Mouse (Mus musculus) liver, postnatal 0 days (tissue): ENCODE measurements around the gene Slc6a6. TPM values are rescaled to one million over a fixed set of nuclear protein-coding genes. Genes with fewer than 3 reads are reported as not detected.

Source experiments
- ATAC-seq: fragments of 200-750 bp; cut with Nextera tagmentation; 2 replicates; pipeline ENCODE4 v1.8.0; 2017; ENCODE audit warnings: mild to moderate bottlenecking, moderate library complexity
- DNase-seq: peaks from one replicate; pipeline ENCODE4 v3.0.0-alpha.2; 2016
- H3K27ac ChIP-seq: fragments of 300-500 bp; sonication (generic); 2 replicates; pipeline ENCODE4 v1.5.1; 2014; ENCODE audit warnings: antibody characterized with exemption, moderate library complexity, mild to moderate bottlenecking, low read depth
- H3K27me3 ChIP-seq: fragments of 300-500 bp; sonication (generic); 2 replicates; pipeline ENCODE4 v1.6.1; 2014; ENCODE audit warnings: low read length, control low read depth, mixed read lengths; ENCODE audit not compliant: insufficient read depth
- H3K36me3 ChIP-seq: fragments of 300-500 bp; sonication (generic); replicated peaks from 2 replicates; pipeline ENCODE4 v1.6.1; 2014; ENCODE audit warnings: mild to moderate bottlenecking, control low read depth, low read length, moderate library complexity, mixed read lengths; ENCODE audit not compliant: insufficient read depth
- H3K4me1 ChIP-seq: fragments of 300-500 bp; sonication (generic); 2 replicates; pipeline ENCODE4 v1.6.1; 2014; ENCODE audit warnings: antibody characterized with exemption, mild to moderate bottlenecking, control low read depth; ENCODE audit not compliant: insufficient read depth
- H3K4me2 ChIP-seq: fragments of 300-500 bp; sonication (generic); 2 replicates; pipeline ENCODE4 v1.6.1; 2014; ENCODE audit warnings: low read depth, mild to moderate bottlenecking, low read length, moderate library complexity, mixed read lengths
- H3K4me3 ChIP-seq: fragments of 300-500 bp; sonication (generic); 2 replicates; pipeline ENCODE4 v1.5.1; 2014; ENCODE audit warnings: low read depth, low read length
- H3K9ac ChIP-seq: fragments of 300-500 bp; sonication (generic); replicated peaks from 2 replicates; pipeline ENCODE4 v1.6.1; 2014; ENCODE audit warnings: mild to moderate bottlenecking, moderate library complexity
- H3K9me3 ChIP-seq: fragments of 300-500 bp; sonication (generic); 2 replicates; pipeline ENCODE4 v1.6.1; 2016; ENCODE audit warnings: mild to moderate bottlenecking, control low read depth, low read length, mixed read lengths
- CTCF ChIP-seq: sonication (generic); IDR thresholded peaks from 2 replicates; pipeline ENCODE4 v1.5.1; 2016; ENCODE audit warnings: antibody characterized with exemption, low read depth
- EP300 ChIP-seq: IDR thresholded peaks from 2 replicates; pipeline ENCODE4 v1.6.1; 2016; ENCODE audit warnings: antibody characterized with exemption, low read depth, mild to moderate bottlenecking
- WGBS: fragments of 180-500 bp; shearing (Covaris S2); extraction: QIAGEN DNeasy Blood & Tissue Kit; methylation state at CpG from one replicate; pipeline ENCODE4 v1.1.7; 2014; ENCODE audit not compliant: insufficient replicate concordance; 5-methylcytosine and 5-hydroxymethylcytosine counted together
- polyA plus RNA-seq: library from polyadenylated mRNA; unstranded; fragments of >200 nt; fragmentation: Nextera tagmentation; extraction: Ambion mirVana; gene quantifications from 2 replicates; pipeline ENCODE4 v1.2.1, GENCODE M21; 2015

Slc6a6 gene
- polyA plus RNA-seq, 1 experiment from 2014 or later: 34.4 TPM

DNA sequence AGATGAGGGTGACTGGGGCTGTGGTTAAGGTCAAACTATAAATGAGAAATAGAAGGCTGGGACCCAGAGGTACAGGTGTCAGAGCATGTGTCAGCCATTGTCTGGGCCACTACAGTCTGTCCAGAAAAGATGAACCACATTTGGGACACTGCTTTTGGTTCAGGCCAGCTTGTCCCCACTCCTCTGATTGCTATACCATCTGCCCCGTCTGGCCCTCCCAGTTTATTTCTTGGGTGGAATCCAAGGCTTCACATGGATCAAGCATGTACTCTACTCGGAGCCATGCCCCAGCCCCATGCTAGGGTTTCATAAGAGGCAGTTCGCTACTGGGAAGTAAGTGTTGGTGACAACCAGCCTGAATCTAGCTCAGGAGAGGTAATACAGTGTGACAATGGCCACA, 61.4 kb downstream of the Slc6a6 start:
- Histone ChIP-seq H3K36me3 (peaks cover 63% of the 10 kb centered on the region), H3K4me1 (no peaks in the 10 kb centered on the region), H3K27me3 (no peaks in the 10 kb centered on the region), H3K27ac (no peak overlapping the region), H3K9me3 (no peaks in the 10 kb centered on the region), H3K4me3 (no peak overlapping the region), H3K9ac (no peak overlapping the region), H3K4me2 (no peak overlapping the region)
- WGBS: 75% methylated on average over 3 of the region's 3 CpGs
- TF ChIP-seq CTCF (no peak), EP300 (no peak)
- ATAC-seq: no peak
- DNase-seq: no peak

GRCm38 (mm10) chr6:91745947-91746582, 62.2 kb downstream of the Slc6a6 start:
- no peak for ATAC-seq
- 84% methylated on average over 7 of the region's 7 CpGs for WGBS
- Histone ChIP-seq H3K9ac (no peak overlapping the region), H3K36me3 (peaks cover 69% of the 10 kb centered on the region), H3K4me2 (no peak overlapping the region), H3K9me3 (no peaks in the 10 kb centered on the region), H3K4me1 (no peaks in the 10 kb centered on the region), H3K27ac (no peak overlapping the region), H3K4me3 (no peak overlapping the region), H3K27me3 (no peaks in the 10 kb centered on the region)
- TF ChIP-seq EP300 (no peak), CTCF (no peak)
- no peak for DNase-seq

DNA sequence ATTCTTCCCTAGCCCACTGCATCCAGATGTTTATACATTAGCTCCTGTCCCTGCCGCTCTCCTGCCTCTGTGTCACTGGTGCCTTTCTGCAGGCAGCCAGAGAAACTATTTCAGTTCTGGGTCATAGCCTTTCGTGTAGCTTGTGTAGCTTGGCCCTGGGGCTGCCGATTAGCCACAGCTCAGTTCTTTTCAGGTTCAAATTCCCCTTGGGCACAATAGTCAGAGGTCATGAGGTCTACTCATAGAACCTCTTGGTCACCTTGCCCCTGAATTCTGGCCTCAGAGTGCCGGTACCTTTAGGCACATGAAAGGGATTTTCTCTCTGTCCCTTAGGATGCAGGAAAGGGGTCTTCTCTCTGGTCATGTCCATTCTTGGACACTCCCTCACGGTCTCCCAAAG, 62.9 kb downstream of the Slc6a6 start:
- no peaks in the 10 kb centered on the region for H3K9me3 ChIP-seq
- TF ChIP-seq CTCF: no peak
- TF ChIP-seq EP300: no peak
- no peak overlapping the region for H3K4me3 ChIP-seq
- DNase-seq (no peak), ATAC-seq (no peak)
- H3K9ac ChIP-seq: no peak overlapping the region
- no peak overlapping the region for H3K4me2 ChIP-seq
- peaks cover 67% of the 10 kb centered on the region for H3K36me3 ChIP-seq
- H3K27ac ChIP-seq: no peak overlapping the region
- no peaks in the 10 kb centered on the region for H3K27me3 ChIP-seq
- H3K4me1 ChIP-seq: no peaks in the 10 kb centered on the region
- 80% methylated on average over 5 of the region's 5 CpGs for WGBS

DNA sequence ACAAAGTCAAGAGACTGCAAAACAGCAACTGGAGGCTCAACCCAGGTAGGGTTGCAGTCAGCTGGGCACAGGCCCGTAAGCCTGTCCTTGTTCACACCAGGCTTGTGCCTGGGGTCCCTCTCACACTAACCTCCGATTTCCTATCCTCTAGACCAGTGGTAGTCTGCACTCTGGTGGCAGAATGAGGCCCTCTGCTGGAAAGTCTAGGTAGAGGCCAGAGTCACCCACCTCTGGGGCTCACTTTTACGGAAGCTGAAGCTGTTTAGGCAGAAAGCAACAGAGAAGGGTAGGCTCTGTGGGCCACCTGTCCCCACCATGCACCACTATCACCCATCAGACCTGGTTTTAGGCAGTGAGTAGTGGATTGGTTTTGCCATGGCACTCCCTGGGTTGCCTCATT, 67.1 kb downstream of the Slc6a6 start:
- Histone ChIP-seq H3K4me3 (no peak overlapping the region), H3K9ac (no peak overlapping the region), H3K36me3 (peaks cover 62% of the 10 kb centered on the region), H3K27me3 (no peaks in the 10 kb centered on the region), H3K9me3 (no peaks in the 10 kb centered on the region), H3K27ac (no peak overlapping the region), H3K4me1 (0 out of 2 replicates have a peak, but pooled peaks cover 2% of the 10 kb centered on the region), H3K4me2 (no peak overlapping the region)
- DNase-seq: no peak
- ATAC-seq: no peak
- WGBS: 71% methylated on average over 3 of the region's 3 CpGs
- TF ChIP-seq EP300 (no peak), CTCF (peak; percentile 52)

GRCm38 (mm10) chr6:91752884-91753283, 69.0 kb downstream of the Slc6a6 start:
- Histone ChIP-seq H3K4me3 (no peak overlapping the region), H3K4me2 (no peak overlapping the region), H3K9ac (no peak overlapping the region), H3K4me1 (0 out of 2 replicates have a peak, but pooled peaks cover 2% of the 10 kb centered on the region), H3K36me3 (peaks cover 65% of the 10 kb centered on the region), H3K27ac (0 out of 2 replicates have a peak overlapping the region, but pooled peaks have one; percentile 34), H3K27me3 (no peaks in the 10 kb centered on the region), H3K9me3 (no peaks in the 10 kb centered on the region)
- no peak for TF ChIP-seq CTCF
- peak; percentile 45; the same call in 1 of the 2 replicates for TF ChIP-seq EP300
- DNase-seq (peak; percentile 38), ATAC-seq (peak; percentile 43)
- 63% methylated on average over 8 of the region's 8 CpGs for WGBS

DNA sequence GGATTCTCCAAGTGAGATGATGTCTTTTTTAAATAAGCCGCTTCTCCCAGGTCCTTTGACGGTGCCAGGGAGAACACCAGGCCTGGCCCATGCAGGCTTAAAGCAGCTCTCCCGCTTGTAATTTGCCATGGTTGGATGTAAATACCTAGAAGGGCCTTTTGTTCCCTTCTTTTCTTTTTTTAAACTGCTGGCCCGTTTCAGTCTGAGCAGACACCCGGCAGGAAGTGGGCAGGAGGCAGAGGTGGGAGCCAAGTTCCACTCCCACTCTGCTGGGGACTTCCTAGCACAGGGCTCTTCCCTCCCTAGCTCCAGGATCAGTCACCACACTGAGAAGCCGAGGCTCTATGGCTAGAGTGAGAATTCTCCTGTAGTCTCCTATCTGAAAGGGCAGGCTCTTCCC, 70.2 kb downstream of the Slc6a6 start:
- H3K4me3 ChIP-seq: no peak overlapping the region
- H3K9me3 ChIP-seq: no peaks in the 10 kb centered on the region
- WGBS: 55% methylated on average over 6 of the region's 6 CpGs
- H3K9ac ChIP-seq: no peak overlapping the region
- DNase-seq (no peak), ATAC-seq (no peak)
- no peak overlapping the region for H3K4me2 ChIP-seq
- TF ChIP-seq CTCF: no peak
- no peak for TF ChIP-seq EP300
- no peaks in the 10 kb centered on the region for H3K27me3 ChIP-seq
- H3K4me1 ChIP-seq: 0 out of 2 replicates have a peak, but pooled peaks cover 2% of the 10 kb centered on the region
- peaks cover 57% of the 10 kb centered on the region for H3K36me3 ChIP-seq
- H3K27ac ChIP-seq: peak overlapping the region; percentile 22; the same call in 1 of the 2 replicates
